Mouse (Mus musculus): ENCODE measurements around the gene Tm6sf1. TPM values are rescaled to one million over a fixed set of nuclear protein-coding genes. Genes with fewer than 3 reads are reported as not detected.

The Tm6sf1 gene
- polyA plus RNA-seq, 1 experiment from 2014 or later: 25.7 TPM

GRCm38 (mm10) chr7:81855694-81856093, 3.1 kb upstream of the Tm6sf1 start, which contains the start of gene Gm10160:
TSS of gene Gm10160 (minus strand) at chr7:81855794.
- Histone ChIP-seq H3K27me3 (ENCODE audit: insufficient read depth, poor library complexity, severe bottlenecking) (peaks cover 28% of the 10 kb centered on the region), H3K4me3 (peak within 1 kb of the TSS; percentile 30; the same call in 1 of the 2 replicates), H3K4me1 (peaks cover 42% of the 10 kb centered on the region), H3K9me3 (no peaks in the 10 kb centered on the region), H3K36me3 (no peaks in the 10 kb centered on the region), H3K27ac (peak within 1 kb of the TSS; percentile 72)
- WGBS: 74% methylated on average over 1 of the region's 1 CpGs
- DNase-seq (ENCODE audit: low spot score): no peak

- Histone ChIP-seq H3K27me3 (ENCODE audit: insufficient read depth, poor library complexity, severe bottlenecking) (peaks cover 28% of the 10 kb centered on the region), H3K36me3 (no peaks in the 10 kb centered on the region), H3K27ac (no peak overlapping the region), H3K4me3 (no peak overlapping the region), H3K4me1 (peaks cover 47% of the 10 kb centered on the region), H3K9me3 (no peaks in the 10 kb centered on the region)
- no peak for DNase-seq (ENCODE audit: low spot score)
- WGBS: 78% methylated on average over 4 of the region's 4 CpGs
Observed at GRCm38 (mm10) chr7:81856221-81856620, 2.6 kb upstream of the Tm6sf1 start.

GRCm38 (mm10) chr7:81858236-81858635, 565 bp upstream of the Tm6sf1 start:
- H3K4me1 ChIP-seq: peaks cover 68% of the 10 kb centered on the region
- no peak for DNase-seq (ENCODE audit: low spot score)
- 0 out of 2 replicates have a peak, but pooled peaks cover 2% of the 10 kb centered on the region for H3K36me3 ChIP-seq
- no peaks in the 10 kb centered on the region for H3K9me3 ChIP-seq
- peaks cover 28% of the 10 kb centered on the region for H3K27me3 ChIP-seq (ENCODE audit: insufficient read depth, poor library complexity, severe bottlenecking)
- H3K27ac ChIP-seq: peak overlapping the region; percentile 89
- H3K4me3 ChIP-seq: peak overlapping the region; percentile 81
- WGBS: 8% methylated on average over 9 of the region's 9 CpGs

- H3K4me3 ChIP-seq: peak overlapping the region; percentile 81
- H3K27ac ChIP-seq: peak overlapping the region; percentile 47; the same call in 1 of the 2 replicates
- peaks cover 58% of the 10 kb centered on the region for H3K4me1 ChIP-seq
- DNase-seq (ENCODE audit: low spot score): no peak
- peaks cover 28% of the 10 kb centered on the region for H3K27me3 ChIP-seq (ENCODE audit: insufficient read depth, poor library complexity, severe bottlenecking)
- peaks cover 8% of the 10 kb centered on the region; the same call in 1 of the 2 replicates for H3K36me3 ChIP-seq
- WGBS: 38% methylated on average over 11 of the region's 11 CpGs
- H3K9me3 ChIP-seq: no peaks in the 10 kb centered on the region
Observed at GRCm38 (mm10) chr7:81860071-81860470, 1.3 kb downstream of the Tm6sf1 start.

- Histone ChIP-seq H3K4me3 (no peak overlapping the region), H3K36me3 (peaks cover 16% of the 10 kb centered on the region; the same call in 1 of the 2 replicates), H3K4me1 (peaks cover 58% of the 10 kb centered on the region), H3K27me3 (ENCODE audit: insufficient read depth, poor library complexity, severe bottlenecking) (peaks cover 28% of the 10 kb centered on the region), H3K9me3 (no peaks in the 10 kb centered on the region), H3K27ac (no peak overlapping the region)
- peak; percentile 63 for DNase-seq (ENCODE audit: low spot score)
- 64% methylated on average over 5 of the region's 5 CpGs for WGBS
Observed at GRCm38 (mm10) chr7:81860996-81861395, 2.2 kb downstream of the Tm6sf1 start.

GRCm38 (mm10) chr7:81861461-81861860, 2.7 kb downstream of the Tm6sf1 start:
- 78% methylated on average over 2 of the region's 2 CpGs for WGBS
- Histone ChIP-seq H3K27ac (no peak overlapping the region), H3K27me3 (ENCODE audit: insufficient read depth, poor library complexity, severe bottlenecking) (peaks cover 23% of the 10 kb centered on the region), H3K4me3 (no peak overlapping the region), H3K36me3 (peaks cover 20% of the 10 kb centered on the region), H3K9me3 (no peaks in the 10 kb centered on the region), H3K4me1 (peaks cover 58% of the 10 kb centered on the region)
- DNase-seq (ENCODE audit: low spot score): peak; percentile 69

GRCm38 (mm10) chr7:81861921-81862320, 3.1 kb downstream of the Tm6sf1 start:
- 51% methylated on average over 4 of the region's 4 CpGs for WGBS
- Histone ChIP-seq H3K27me3 (ENCODE audit: insufficient read depth, poor library complexity, severe bottlenecking) (peaks cover 19% of the 10 kb centered on the region), H3K9me3 (no peaks in the 10 kb centered on the region), H3K36me3 (peaks cover 23% of the 10 kb centered on the region), H3K27ac (peak overlapping the region; percentile 42; the same call in 1 of the 2 replicates), H3K4me3 (no peak overlapping the region), H3K4me1 (peaks cover 61% of the 10 kb centered on the region)
- peak; percentile 61 for DNase-seq (ENCODE audit: low spot score)

GRCm38 (mm10) chr7:81862587-81863583, 4.1 kb downstream of the Tm6sf1 start:
- H3K4me1 ChIP-seq: peaks cover 59% of the 10 kb centered on the region
- 0 out of 2 replicates have a peak overlapping the region, but pooled peaks have one; percentile 3 for H3K4me3 ChIP-seq
- peak; percentile 73 for DNase-seq (ENCODE audit: low spot score)
- peak overlapping the region; percentile 72; the same call in 1 of the 2 replicates for H3K27ac ChIP-seq
- H3K36me3 ChIP-seq: peaks cover 29% of the 10 kb centered on the region
- 57% methylated on average over 24 of the region's 24 CpGs for WGBS
- H3K27me3 ChIP-seq (ENCODE audit: insufficient read depth, poor library complexity, severe bottlenecking): peaks cover 9% of the 10 kb centered on the region
- no peaks in the 10 kb centered on the region for H3K9me3 ChIP-seq

GRCm38 (mm10) chr7:81864552-81864951, 5.8 kb downstream of the Tm6sf1 start:
- no peaks in the 10 kb centered on the region for H3K9me3 ChIP-seq
- peak; percentile 33 for DNase-seq (ENCODE audit: low spot score)
- H3K4me1 ChIP-seq: peaks cover 45% of the 10 kb centered on the region
- WGBS: 89% methylated on average over 6 of the region's 6 CpGs
- no peak overlapping the region for H3K4me3 ChIP-seq
- peaks cover 3% of the 10 kb centered on the region; the same call in 1 of the 2 replicates for H3K27me3 ChIP-seq (ENCODE audit: insufficient read depth, poor library complexity, severe bottlenecking)
- H3K36me3 ChIP-seq: peaks cover 34% of the 10 kb centered on the region
- no peak overlapping the region for H3K27ac ChIP-seq

GRCm38 (mm10) chr7:81865937-81866336, 7.1 kb downstream of the Tm6sf1 start:
- 77% methylated on average over 6 of the region's 6 CpGs for WGBS
- Histone ChIP-seq H3K4me1 (peaks cover 38% of the 10 kb centered on the region), H3K27ac (no peak overlapping the region), H3K9me3 (no peaks in the 10 kb centered on the region), H3K36me3 (peaks cover 38% of the 10 kb centered on the region), H3K27me3 (ENCODE audit: insufficient read depth, poor library complexity, severe bottlenecking) (no peaks in the 10 kb centered on the region), H3K4me3 (no peak overlapping the region)
- DNase-seq (ENCODE audit: low spot score): peak; percentile 69

GRCm38 (mm10) chr7:81867231-81867930, 8.6 kb downstream of the Tm6sf1 start:
- H3K4me1 ChIP-seq: peaks cover 23% of the 10 kb centered on the region
- H3K9me3 ChIP-seq: no peaks in the 10 kb centered on the region
- H3K27ac ChIP-seq: no peak overlapping the region
- 83% methylated on average over 9 of the region's 9 CpGs for WGBS
- no peak for DNase-seq (ENCODE audit: low spot score)
- no peak overlapping the region for H3K4me3 ChIP-seq
- no peaks in the 10 kb centered on the region for H3K27me3 ChIP-seq (ENCODE audit: insufficient read depth, poor library complexity, severe bottlenecking)
- peaks cover 48% of the 10 kb centered on the region for H3K36me3 ChIP-seq

GRCm38 (mm10) chr7:81868158-81868557, 9.4 kb downstream of the Tm6sf1 start:
- no peak overlapping the region for H3K27ac ChIP-seq
- H3K4me3 ChIP-seq: no peak overlapping the region
- 31% methylated on average over 6 of the region's 6 CpGs for WGBS
- no peaks in the 10 kb centered on the region for H3K9me3 ChIP-seq
- H3K4me1 ChIP-seq: peaks cover 15% of the 10 kb centered on the region
- no peaks in the 10 kb centered on the region for H3K27me3 ChIP-seq (ENCODE audit: insufficient read depth, poor library complexity, severe bottlenecking)
- peaks cover 46% of the 10 kb centered on the region for H3K36me3 ChIP-seq
- DNase-seq (ENCODE audit: low spot score): no peak
